Mouse (Mus musculus): ENCODE measurements around the gene Fam149b. TPM values are rescaled to one million over a fixed set of nuclear protein-coding genes. Genes with fewer than 3 reads are reported as not detected.
"Not testable (repeated sequence)": the region's sequence is repeated elsewhere in the genome, so short reads cannot be mapped to it uniquely, and the experiment has no call there.

The Fam149b gene
- 6.9 and 16.8 TPM in 2 replicates for polyA plus RNA-seq (2011; ENCODE audit: insufficient read depth, insufficient read length, low replicate concordance, missing spikeins)

DNA sequence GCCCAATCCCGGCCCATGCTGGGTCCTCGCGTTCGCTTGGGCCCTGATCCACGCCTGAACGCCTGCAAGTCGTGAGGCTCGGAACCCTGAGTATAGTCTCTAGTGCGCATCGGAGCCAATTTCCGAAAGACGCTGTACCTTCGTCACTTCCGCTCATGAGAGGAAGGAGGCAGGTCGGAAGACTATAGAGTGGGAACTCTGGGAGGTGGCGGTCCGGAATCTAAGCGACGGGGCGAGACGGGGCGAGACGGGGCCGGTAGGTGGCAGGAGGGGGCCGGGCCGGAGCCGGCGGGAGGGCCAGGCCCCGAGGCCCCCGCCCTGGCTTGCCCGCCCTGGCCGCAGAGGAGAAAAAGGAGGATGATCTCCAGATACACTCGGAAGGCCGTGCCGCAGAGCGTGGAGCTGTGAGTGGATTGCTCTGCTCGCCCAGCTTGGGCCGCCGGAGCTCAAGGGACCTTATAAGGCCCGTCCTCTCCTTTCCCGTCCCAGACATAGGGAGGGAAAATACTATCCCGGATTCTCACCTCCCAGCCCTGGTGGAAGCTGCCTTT, at the start of gene Fam149b, which contains the start of gene Ecd:
Fam149b (plus strand) TSS at position 172 of the 551 bp plus-strand sequence.
Ecd (minus strand) TSS at position 131 of the 551 bp plus-strand sequence.
- peak within 1 kb of the TSS; percentile 92 for H3K4me3 ChIP-seq (replicated peaks; ENCODE audit: control insufficient read depth, low read depth, low read length)
- TF ChIP-seq CTCF (IDR thresholded peaks at IDR 0.05; ENCODE audit: control insufficient read depth, insufficient read depth, low read length) (peak; percentile 47; the same call in 1 of the 2 replicates), POLR2A (IDR thresholded peaks at IDR 0.05; ENCODE audit: borderline replicate concordance, control insufficient read depth, low read depth, low read length) (peak; percentile 65)
- H3K4me1 ChIP-seq (ENCODE audit: control insufficient read depth, insufficient read depth, low read length) = no peaks in the 10 kb centered on the region
- peak within 1 kb of the TSS; percentile 82 for H3K27ac ChIP-seq (ENCODE audit: control insufficient read depth, insufficient read depth, low read depth, low read length, poor library complexity)
- 1% methylated on average over 42 of the region's 42 CpGs for WGBS

DNA sequence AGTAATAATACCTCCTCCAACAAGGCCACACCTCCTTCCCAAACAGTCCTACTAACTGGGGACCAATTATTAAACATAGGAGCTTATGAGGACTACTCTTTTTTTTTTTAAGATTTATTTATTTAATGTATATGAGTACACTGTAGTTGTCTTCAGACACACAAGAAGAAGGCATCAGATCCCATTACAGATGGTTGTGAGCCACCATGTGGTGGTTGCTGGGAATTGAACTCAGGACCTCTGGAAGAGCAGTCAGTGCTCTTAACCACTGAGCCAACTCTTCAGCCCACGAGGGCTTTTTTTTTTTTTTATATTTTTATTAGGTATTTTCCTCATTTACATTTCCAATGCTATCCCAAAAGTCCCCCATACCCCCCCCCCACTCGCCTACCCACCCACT, 42.9 kb upstream of the Fam149b start:
- WGBS = 60% methylated on average over 2 of the region's 2 CpGs
- not testable (repeated sequence) for H3K4me3 ChIP-seq (replicated peaks; ENCODE audit: control insufficient read depth, low read depth, low read length)

DNA sequence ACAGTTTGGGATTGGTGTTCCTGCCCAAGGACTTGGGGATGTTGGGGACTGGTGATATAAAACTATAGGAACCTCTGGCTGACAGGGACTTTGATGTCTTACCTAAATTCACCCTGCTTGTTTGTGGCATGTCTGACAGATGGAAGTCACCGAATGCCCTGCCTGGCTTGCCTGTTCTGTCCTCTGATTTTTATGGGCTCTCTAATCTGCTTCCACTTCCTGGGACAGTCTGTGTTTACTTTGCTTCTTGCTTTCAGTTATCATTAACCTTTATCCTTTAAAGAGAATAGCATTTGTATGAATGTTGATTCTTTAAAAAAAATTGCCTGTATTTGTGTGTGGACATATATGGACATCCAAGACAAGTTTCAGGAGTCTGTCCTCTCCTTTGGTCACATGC, 32.8 kb upstream of the Fam149b start:
- Histone ChIP-seq H3K4me1 (ENCODE audit: control insufficient read depth, insufficient read depth, low read length) (no peaks in the 10 kb centered on the region), H3K27ac (ENCODE audit: control insufficient read depth, insufficient read depth, low read depth, low read length, poor library complexity) (no peak overlapping the region), H3K4me3 (replicated peaks; ENCODE audit: control insufficient read depth, low read depth, low read length) (no peak overlapping the region)
- no peak for TF ChIP-seq POLR2A (IDR thresholded peaks at IDR 0.05; ENCODE audit: borderline replicate concordance, control insufficient read depth, low read depth, low read length)
- no peak for TF ChIP-seq CTCF (IDR thresholded peaks at IDR 0.05; ENCODE audit: control insufficient read depth, insufficient read depth, low read length)
- WGBS = 82% methylated on average over 1 of the region's 1 CpGs

More for the DNA sequence above, 42.9 kb upstream of the Fam149b start:
- H3K4me1 ChIP-seq (ENCODE audit: control insufficient read depth, insufficient read depth, low read length); H3K27ac ChIP-seq (ENCODE audit: control insufficient read depth, insufficient read depth, low read depth, low read length, poor library complexity): not testable (repeated sequence)

DNA sequence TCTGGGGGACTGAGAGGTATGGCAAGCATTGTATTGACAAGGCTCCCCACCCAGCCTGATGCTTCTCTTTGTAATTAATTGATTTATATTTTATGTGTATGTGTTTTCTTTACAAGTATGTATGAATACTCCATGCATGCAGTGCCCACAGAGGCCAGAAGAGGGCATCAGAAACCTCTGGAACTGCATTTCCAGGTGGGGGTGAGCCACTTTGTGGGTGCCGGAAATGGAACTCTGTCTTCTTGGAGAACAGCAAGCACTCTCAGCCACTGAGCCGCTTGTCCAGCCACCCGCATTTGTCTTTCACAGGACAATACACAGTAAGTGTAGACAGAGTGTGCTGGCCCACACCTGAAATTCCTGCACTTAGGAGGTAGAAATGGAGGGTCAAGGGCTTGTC, 28.5 kb upstream of the Fam149b start:
- TF ChIP-seq POLR2A (IDR thresholded peaks at IDR 0.05; ENCODE audit: borderline replicate concordance, control insufficient read depth, low read depth, low read length) = no peak
- TF ChIP-seq CTCF (IDR thresholded peaks at IDR 0.05; ENCODE audit: control insufficient read depth, insufficient read depth, low read length) = peak; percentile 30; the same call in 1 of the 2 replicates
- Histone ChIP-seq H3K4me3 (replicated peaks; ENCODE audit: control insufficient read depth, low read depth, low read length) (no peak overlapping the region), H3K4me1 (ENCODE audit: control insufficient read depth, insufficient read depth, low read length) (no peaks in the 10 kb centered on the region), H3K27ac (ENCODE audit: control insufficient read depth, insufficient read depth, low read depth, low read length, poor library complexity) (no peak overlapping the region)
- WGBS = 77% methylated on average over 3 of the region's 3 CpGs

GRCm38 (mm10) chr14:20324196-20324595, 23.8 kb upstream of the Fam149b start:
- Histone ChIP-seq H3K4me1 (ENCODE audit: control insufficient read depth, insufficient read depth, low read length) (no peaks in the 10 kb centered on the region), H3K4me3 (replicated peaks; ENCODE audit: control insufficient read depth, low read depth, low read length) (no peak overlapping the region), H3K27ac (ENCODE audit: control insufficient read depth, insufficient read depth, low read depth, low read length, poor library complexity) (no peak overlapping the region)
- TF ChIP-seq CTCF (IDR thresholded peaks at IDR 0.05; ENCODE audit: control insufficient read depth, insufficient read depth, low read length) = no peak
- WGBS = 90% methylated on average over 9 of the region's 9 CpGs

- TF ChIP-seq POLR2A (IDR thresholded peaks at IDR 0.05; ENCODE audit: borderline replicate concordance, control insufficient read depth, low read depth, low read length) = no peak
- peak; percentile 39; the same call in 1 of the 2 replicates for TF ChIP-seq CTCF (IDR thresholded peaks at IDR 0.05; ENCODE audit: control insufficient read depth, insufficient read depth, low read length)
- Histone ChIP-seq H3K4me3 (replicated peaks; ENCODE audit: control insufficient read depth, low read depth, low read length) (no peak overlapping the region), H3K4me1 (ENCODE audit: control insufficient read depth, insufficient read depth, low read length) (no peaks in the 10 kb centered on the region), H3K27ac (ENCODE audit: control insufficient read depth, insufficient read depth, low read depth, low read length, poor library complexity) (no peak overlapping the region)
- 88% methylated on average over 9 of the region's 9 CpGs for WGBS
These were observed 19.5 kb upstream of the Fam149b start for GRCm38 (mm10) chr14:20328474-20328873.

- TF ChIP-seq POLR2A (IDR thresholded peaks at IDR 0.05; ENCODE audit: borderline replicate concordance, control insufficient read depth, low read depth, low read length) = no peak
- TF ChIP-seq CTCF (IDR thresholded peaks at IDR 0.05; ENCODE audit: control insufficient read depth, insufficient read depth, low read length) = no peak
- H3K27ac ChIP-seq (ENCODE audit: control insufficient read depth, insufficient read depth, low read depth, low read length, poor library complexity) = no peak overlapping the region
- H3K4me3 ChIP-seq (replicated peaks; ENCODE audit: control insufficient read depth, low read depth, low read length) = no peak overlapping the region
- H3K4me1 ChIP-seq (ENCODE audit: control insufficient read depth, insufficient read depth, low read length) = no peaks in the 10 kb centered on the region
- WGBS = 72% methylated on average over 4 of the region's 4 CpGs
These were observed 16.6 kb upstream of the Fam149b start for GRCm38 (mm10) chr14:20331316-20331715.

DNA sequence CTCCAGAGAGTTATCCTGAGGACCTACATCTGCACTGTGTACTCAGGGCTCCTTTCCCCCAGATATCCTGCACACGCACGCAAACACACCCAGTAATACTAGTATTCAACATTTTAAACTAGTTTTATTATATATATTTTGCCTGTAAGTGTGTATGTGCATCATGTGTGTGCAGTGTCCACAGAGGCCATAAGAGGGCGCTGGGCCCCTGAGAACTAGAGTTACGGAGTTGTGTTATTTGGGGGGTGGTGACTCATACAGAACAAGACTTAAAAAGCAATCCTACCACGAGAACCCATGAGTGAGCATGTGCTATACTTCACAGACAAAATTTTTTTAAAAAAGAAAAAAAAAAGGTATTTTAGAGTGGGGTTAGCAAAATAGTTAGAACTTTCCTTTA, 8.5 kb upstream of the Fam149b start:
- Histone ChIP-seq H3K4me3 (replicated peaks; ENCODE audit: control insufficient read depth, low read depth, low read length) (no peak overlapping the region), H3K27ac (ENCODE audit: control insufficient read depth, insufficient read depth, low read depth, low read length, poor library complexity) (no peak overlapping the region), H3K4me1 (ENCODE audit: control insufficient read depth, insufficient read depth, low read length) (no peaks in the 10 kb centered on the region)
- WGBS = 90% methylated on average over 5 of the region's 5 CpGs
- no peak for TF ChIP-seq CTCF (IDR thresholded peaks at IDR 0.05; ENCODE audit: control insufficient read depth, insufficient read depth, low read length)
- no peak for TF ChIP-seq POLR2A (IDR thresholded peaks at IDR 0.05; ENCODE audit: borderline replicate concordance, control insufficient read depth, low read depth, low read length)

GRCm38 (mm10) chr14:20340149-20340548, 7.8 kb upstream of the Fam149b start:
- Histone ChIP-seq H3K27ac (ENCODE audit: control insufficient read depth, insufficient read depth, low read depth, low read length, poor library complexity) (no peak overlapping the region), H3K4me3 (replicated peaks; ENCODE audit: control insufficient read depth, low read depth, low read length) (no peak overlapping the region), H3K4me1 (ENCODE audit: control insufficient read depth, insufficient read depth, low read length) (no peaks in the 10 kb centered on the region)
- WGBS = 84% methylated on average over 8 of the region's 8 CpGs
- TF ChIP-seq CTCF (IDR thresholded peaks at IDR 0.05; ENCODE audit: control insufficient read depth, insufficient read depth, low read length) = no peak
- no peak for TF ChIP-seq POLR2A (IDR thresholded peaks at IDR 0.05; ENCODE audit: borderline replicate concordance, control insufficient read depth, low read depth, low read length)

All from bone marrow, adult 2 months (tissue).